Mouse (Mus musculus) E14TG2a.4 (cell line): Measurements from ENCODE around the gene Ndel1.

ENCODE experiments used
- CTCF ChIP-seq: conservative IDR thresholded peaks from 2 replicates; pipeline ENCODE4 v1.5.1; 2014; ENCODE audit warnings: low read length
- NANOG ChIP-seq: IDR thresholded peaks from 2 replicates; pipeline ENCODE4 v1.6.1; 2014; ENCODE audit warnings: borderline replicate concordance, low read length, mixed read lengths

DNA sequence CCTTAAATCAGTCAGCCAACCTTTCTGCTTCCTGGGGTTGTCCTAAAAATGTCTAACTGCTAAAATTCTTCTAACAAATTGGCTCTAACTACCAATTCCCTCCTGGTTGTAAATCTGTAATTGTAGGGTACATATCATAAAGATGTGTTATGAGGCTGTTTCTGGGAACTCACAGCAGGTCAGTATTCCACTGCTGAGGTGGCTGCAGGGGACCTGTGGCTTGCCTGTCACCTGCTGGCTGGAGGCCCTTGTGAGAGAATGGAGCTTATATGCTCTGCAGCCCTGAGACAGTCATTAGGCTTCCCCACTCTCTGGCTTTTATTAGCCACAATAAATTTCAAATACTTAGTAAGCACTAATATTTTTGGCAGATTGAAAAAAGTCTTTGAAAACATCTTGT, 92.8 kb downstream of the Ndel1 start:
- TF ChIP-seq CTCF, result no peak
- TF ChIP-seq NANOG, result no peak
